Mouse (Mus musculus) cortical plate, adult 2 months (tissue): ENCODE measurements around the gene Zkscan17.
A peak's percentile ranks its signal among the peaks of the same experiment; 100 is the strongest.

Source experiments
- CTCF ChIP-seq: fragments of 200-500 bp; IDR thresholded peaks from 2 replicates; pipeline ENCODE4 v1.5.1; 2011; ENCODE audit warnings: mild to moderate bottlenecking, control low read depth, low read length; ENCODE audit not compliant: insufficient read depth; ENCODE audit errors: extremely low read depth
- POLR2A ChIP-seq: fragments of 200-500 bp; IDR thresholded peaks from 2 replicates; pipeline ENCODE4 v1.6.1; 2011; ENCODE audit warnings: mild to moderate bottlenecking, low read length, control low read depth; ENCODE audit not compliant: insufficient read depth; ENCODE audit errors: extremely low read depth

DNA sequence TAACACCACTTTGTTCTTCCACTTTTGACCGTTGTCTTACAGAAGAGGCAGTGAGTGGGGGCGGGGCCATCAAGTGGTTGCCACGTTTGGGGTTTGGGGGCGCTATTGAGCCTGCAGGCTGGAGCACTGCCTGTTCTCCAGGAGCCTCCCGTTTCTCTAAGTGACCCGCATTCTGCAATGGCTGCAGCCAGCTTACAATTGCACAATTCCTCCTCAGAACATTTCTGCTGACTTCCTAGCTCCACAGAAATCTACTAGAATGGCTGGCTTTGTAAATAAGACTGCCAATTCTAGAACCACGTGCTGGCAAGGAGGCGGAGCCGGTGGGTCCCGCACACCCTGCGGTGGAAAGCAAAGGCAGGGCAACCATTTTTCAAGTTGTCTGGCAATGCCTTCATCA is 11.8 kb upstream of the Zkscan17 start:
- TF ChIP-seq CTCF (peak; percentile 7; the same call in 1 of the 2 replicates), POLR2A (no peak)
